Mouse (Mus musculus) heart, adult 2 months (tissue): ENCODE measurements at regions not wholly inside any gene's neighbourhood (a gene's known extent, or its start where the extent isn't known, plus 50 kb on each side); places are given as distances from the start of the nearest gene placed in this dataset.

Source experiments
- DNase-seq, 2 experiments: peaks; one replicate each; pipeline ENCODE4 v3.0.0; 2021
- H3K27ac ChIP-seq: fragments of 200-600 bp; 2 replicates; pipeline ENCODE4 v1.8.1; 2022
- H3K27me3 ChIP-seq: fragments of 200-500 bp; 2 replicates; pipeline ENCODE4 v1.6.1; 2012; ENCODE audit warnings: mild to moderate bottlenecking, low read length, inconsistent platforms, mixed read lengths; ENCODE audit not compliant: control insufficient read depth, insufficient read depth
- H3K36me3 ChIP-seq: fragments of 200-500 bp; 2 replicates; pipeline ENCODE4 v1.6.1; 2012; ENCODE audit warnings: low read length, inconsistent platforms; ENCODE audit not compliant: control insufficient read depth, insufficient read depth
- H3K4me1 ChIP-seq: fragments of 200-500 bp; 2 replicates; pipeline ENCODE4 v1.6.1; 2011; ENCODE audit warnings: low read length; ENCODE audit not compliant: control insufficient read depth, insufficient read depth
- H3K4me3 ChIP-seq: fragments of 200-600 bp; 2 replicates; pipeline ENCODE4 v1.8.1; 2022
- H3K79me2 ChIP-seq: fragments of 200-500 bp; replicated peaks from 2 replicates; pipeline ENCODE4 v1.6.1; 2012; ENCODE audit warnings: mild to moderate bottlenecking, inconsistent platforms, low read length, moderate library complexity, mixed read lengths; ENCODE audit not compliant: control insufficient read depth, insufficient read depth
- H3K9ac ChIP-seq: fragments of 200-500 bp; 2 replicates; pipeline ENCODE4 v1.6.1; 2012; ENCODE audit warnings: low read depth, mild to moderate bottlenecking, control low read depth, inconsistent platforms, low read length, mixed read lengths
- CTCF ChIP-seq: fragments of 200-600 bp; IDR thresholded peaks from 2 replicates; pipeline ENCODE4 v1.8.1; 2022; ENCODE audit warnings: antibody characterized with exemption, mild to moderate bottlenecking, moderate library complexity
- EP300 ChIP-seq: fragments of 200-500 bp; IDR thresholded peaks from 2 replicates; pipeline ENCODE4 v1.6.1; 2011; ENCODE audit warnings: low read depth, low read length, control low read depth; ENCODE audit not compliant: insufficient read depth
- POLR2A ChIP-seq: fragments of 200-500 bp; IDR thresholded peaks from 2 replicates; pipeline ENCODE4 v1.6.1; 2011; ENCODE audit warnings: mild to moderate bottlenecking, low read depth, low read length, control low read depth; ENCODE audit not compliant: insufficient read depth
- WGBS: fragments of 180-500 bp; shearing (Covaris S2); methylation state at CpG from one replicate; pipeline ENCODE4 v1.1.7; 2018; 5-methylcytosine and 5-hydroxymethylcytosine counted together
- intact Hi-C: fragments of 180-260 bp; cut with DNase I; formaldehyde crosslinking; loops from one replicate; pipeline ENCODE4 v1.15.1; 2025

DNA sequence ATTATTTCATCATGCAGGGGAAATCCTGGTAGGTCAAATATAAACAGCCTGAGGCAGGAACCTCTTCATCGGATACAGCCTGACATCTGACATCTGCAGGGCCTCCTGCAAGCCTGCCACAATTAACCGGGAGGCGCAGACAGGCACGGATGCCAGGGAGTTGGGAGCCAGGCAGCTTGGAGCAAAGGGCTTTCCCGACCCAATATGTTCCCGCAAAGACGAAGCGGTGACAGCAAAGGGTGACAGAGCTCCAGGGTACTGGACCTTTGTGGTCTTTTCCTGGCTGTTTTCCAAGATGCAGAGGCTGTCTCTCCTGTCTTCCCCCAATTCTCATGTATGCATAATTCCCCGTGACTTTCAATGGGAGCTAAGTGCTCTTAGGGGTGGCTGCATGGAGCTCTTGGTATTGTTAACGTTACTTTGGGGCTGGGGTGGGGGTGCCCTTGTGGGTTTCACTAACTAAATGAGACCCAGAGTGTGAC, 55.4 kb upstream of the Lhx8 start:
- intact Hi-C loops, result no loop called here
- no peaks in the 10 kb centered on the region for H3K27me3 ChIP-seq
- 29% methylated on average over 10 of the region's 10 CpGs for WGBS

DNA sequence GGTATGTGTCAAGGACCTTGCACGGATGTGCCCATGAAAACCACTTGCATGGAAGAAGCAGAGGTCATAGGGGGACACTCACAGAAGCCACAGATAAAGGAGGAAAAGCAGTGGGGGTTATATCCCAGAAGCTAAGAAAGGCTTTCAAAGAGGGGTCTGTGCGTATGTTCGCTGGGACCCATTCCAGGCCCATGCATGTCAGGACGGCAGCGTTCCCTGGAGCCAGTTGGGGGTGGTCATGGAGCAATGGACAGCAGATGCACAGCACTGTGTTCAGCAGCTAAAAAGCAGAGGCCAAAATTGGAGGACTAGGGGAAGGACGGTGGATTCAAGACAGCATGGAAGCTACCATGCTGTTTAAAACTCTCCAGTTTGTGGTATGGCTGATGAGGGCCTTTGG, 52.4 kb upstream of the Lhx8 start:
- Histone ChIP-seq H3K36me3 (no peaks in the 10 kb centered on the region), H3K4me1 (no peaks in the 10 kb centered on the region), H3K9ac (no peak overlapping the region), H3K4me3 (no peak overlapping the region), H3K27ac (no peak overlapping the region), H3K27me3 (no peaks in the 10 kb centered on the region), H3K79me2 (no peaks in the 10 kb centered on the region)
- whole genome bisulfite sequencing, result 94% methylated on average over 6 of the region's 6 CpGs
- TF ChIP-seq EP300, result no peak
- no peak for TF ChIP-seq POLR2A
- no peak for TF ChIP-seq CTCF
- intact Hi-C loops, result no loop called here
- no peak for DNase-seq

More for the DNA sequence above, 55.4 kb upstream of the Lhx8 start:
- H3K4me3 ChIP-seq, result no peak overlapping the region
- no peaks in the 10 kb centered on the region for H3K79me2 ChIP-seq
- H3K27ac ChIP-seq, result no peak overlapping the region
- H3K9ac ChIP-seq, result no peak overlapping the region
- no peak for TF ChIP-seq CTCF
- no peak for TF ChIP-seq EP300
- no peak for TF ChIP-seq POLR2A
- H3K4me1 ChIP-seq, result no peaks in the 10 kb centered on the region
- DNase-seq, result no peak
- no peaks in the 10 kb centered on the region for H3K36me3 ChIP-seq

DNA sequence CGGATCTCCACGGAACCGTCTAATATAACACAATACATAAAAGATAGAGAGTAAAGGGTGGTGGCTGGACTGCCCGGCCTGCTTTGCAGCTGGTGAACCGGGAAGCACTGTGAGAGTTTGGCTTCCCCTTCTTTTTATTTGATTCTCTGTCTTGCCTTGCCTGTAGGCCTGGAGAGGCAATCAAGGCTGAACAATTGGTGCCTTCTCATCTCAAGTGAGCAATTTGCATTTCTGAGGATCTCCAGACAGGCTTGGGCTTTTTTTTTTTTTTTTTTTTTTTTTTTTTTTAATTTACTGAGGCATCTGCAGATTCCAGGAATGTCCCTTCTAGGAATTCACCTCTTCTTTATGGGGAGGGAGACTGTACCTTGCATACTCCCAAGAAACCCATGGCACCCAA, 51.1 kb upstream of the Lhx8 start:
- Histone ChIP-seq H3K27ac (no peak overlapping the region), H3K79me2 (no peaks in the 10 kb centered on the region), H3K36me3 (no peaks in the 10 kb centered on the region), H3K4me3 (no peak overlapping the region), H3K27me3 (no peaks in the 10 kb centered on the region), H3K9ac (no peak overlapping the region), H3K4me1 (no peaks in the 10 kb centered on the region)
- no peak for DNase-seq
- WGBS, result 64% methylated on average over 5 of the region's 5 CpGs
- intact Hi-C loops, result no loop called here
- no peak for TF ChIP-seq POLR2A
- no peak for TF ChIP-seq CTCF
- no peak for TF ChIP-seq EP300
